Mouse (Mus musculus): ENCODE data around the gene Foxn3. TPM values are rescaled to one million over a fixed set of nuclear protein-coding genes. Genes with fewer than 3 reads are reported as not detected.
A peak's percentile ranks its signal among the peaks of the same experiment; 100 is the strongest.

Foxn3 gene
- polyA plus RNA-seq, 1 experiment from 2014 or later = 41.9 TPM

- no peak overlapping the region for H3K27ac ChIP-seq (ENCODE audit: low read depth, low read length)
- ATAC-seq = no peak
- no peak overlapping the region for H3K4me3 ChIP-seq (ENCODE audit: low read depth, low read length)
- no peaks in the 10 kb centered on the region for H3K27me3 ChIP-seq (replicated peaks; ENCODE audit: control insufficient read depth, insufficient read depth, low read length)
- H3K9me3 ChIP-seq (ENCODE audit: control insufficient read depth) = no peaks in the 10 kb centered on the region
- H3K4me2 ChIP-seq (replicated peaks; ENCODE audit: low read depth) = no peak overlapping the region
- whole genome bisulfite sequencing = 84% methylated on average over 4 of the region's 4 CpGs
- no peak for TF ChIP-seq CTCF (IDR thresholded peaks at IDR 0.05; ENCODE audit: low read depth)
- H3K4me1 ChIP-seq (replicated peaks; ENCODE audit: control insufficient read depth, insufficient read depth, low read length) = no peaks in the 10 kb centered on the region
- no peak overlapping the region for H3K9ac ChIP-seq (ENCODE audit: low read depth, low read length)
- peaks cover 29% of the 10 kb centered on the region for H3K36me3 ChIP-seq (ENCODE audit: control insufficient read depth, insufficient read depth)
Measured at GRCm38 (mm10) chr12:99385073-99385472, 178.3 kb downstream of the Foxn3 start.

GRCm38 (mm10) chr12:99381317-99381716 is 182.1 kb downstream of the Foxn3 start:
- TF ChIP-seq CTCF (IDR thresholded peaks at IDR 0.05; ENCODE audit: low read depth) = no peak
- ATAC-seq = no peak
- whole genome bisulfite sequencing = 86% methylated on average over 9 of the region's 9 CpGs

GRCm38 (mm10) chr12:99380855-99381262 is 182.5 kb downstream of the Foxn3 start:
- no peak overlapping the region for H3K4me2 ChIP-seq (replicated peaks; ENCODE audit: low read depth)
- H3K27me3 ChIP-seq (replicated peaks; ENCODE audit: control insufficient read depth, insufficient read depth, low read length) = no peaks in the 10 kb centered on the region
- H3K9me3 ChIP-seq (ENCODE audit: control insufficient read depth) = no peaks in the 10 kb centered on the region
- H3K27ac ChIP-seq (ENCODE audit: low read depth, low read length) = no peak overlapping the region
- no peak for ATAC-seq
- H3K4me3 ChIP-seq (ENCODE audit: low read depth, low read length) = no peak overlapping the region
- no peak for TF ChIP-seq CTCF (IDR thresholded peaks at IDR 0.05; ENCODE audit: low read depth)
- H3K9ac ChIP-seq (ENCODE audit: low read depth, low read length) = no peak overlapping the region
- WGBS = 57% methylated on average over 4 of the region's 4 CpGs
- H3K4me1 ChIP-seq (replicated peaks; ENCODE audit: control insufficient read depth, insufficient read depth, low read length) = no peaks in the 10 kb centered on the region
- H3K36me3 ChIP-seq (ENCODE audit: control insufficient read depth, insufficient read depth) = peaks cover 16% of the 10 kb centered on the region

More at GRCm38 (mm10) chr12:99381317-99381716, 182.1 kb downstream of the Foxn3 start:
- H3K4me1 ChIP-seq (replicated peaks; ENCODE audit: control insufficient read depth, insufficient read depth, low read length) = no peaks in the 10 kb centered on the region
- H3K9ac ChIP-seq (ENCODE audit: low read depth, low read length) = no peak overlapping the region
- H3K27ac ChIP-seq (ENCODE audit: low read depth, low read length) = no peak overlapping the region
- no peak overlapping the region for H3K4me3 ChIP-seq (ENCODE audit: low read depth, low read length)
- H3K36me3 ChIP-seq (ENCODE audit: control insufficient read depth, insufficient read depth) = peaks cover 16% of the 10 kb centered on the region
- H3K27me3 ChIP-seq (replicated peaks; ENCODE audit: control insufficient read depth, insufficient read depth, low read length) = no peaks in the 10 kb centered on the region
- H3K4me2 ChIP-seq (replicated peaks; ENCODE audit: low read depth) = no peak overlapping the region
- H3K9me3 ChIP-seq (ENCODE audit: control insufficient read depth) = no peaks in the 10 kb centered on the region

- no peak overlapping the region for H3K27ac ChIP-seq (ENCODE audit: low read depth, low read length)
- TF ChIP-seq CTCF (IDR thresholded peaks at IDR 0.05; ENCODE audit: low read depth) = no peak
- 81% methylated on average over 6 of the region's 6 CpGs for WGBS
- no peak overlapping the region for H3K4me2 ChIP-seq (replicated peaks; ENCODE audit: low read depth)
- no peaks in the 10 kb centered on the region for H3K9me3 ChIP-seq (ENCODE audit: control insufficient read depth)
- H3K27me3 ChIP-seq (replicated peaks; ENCODE audit: control insufficient read depth, insufficient read depth, low read length) = no peaks in the 10 kb centered on the region
- no peak overlapping the region for H3K4me3 ChIP-seq (ENCODE audit: low read depth, low read length)
- no peak overlapping the region for H3K9ac ChIP-seq (ENCODE audit: low read depth, low read length)
- ATAC-seq = no peak
- peaks cover 16% of the 10 kb centered on the region for H3K36me3 ChIP-seq (ENCODE audit: control insufficient read depth, insufficient read depth)
- no peaks in the 10 kb centered on the region for H3K4me1 ChIP-seq (replicated peaks; ENCODE audit: control insufficient read depth, insufficient read depth, low read length)
Measured at GRCm38 (mm10) chr12:99380124-99380523, 183.3 kb downstream of the Foxn3 start.

- WGBS = 61% methylated on average over 8 of the region's 8 CpGs
- ATAC-seq = no peak
Measured at GRCm38 (mm10) chr12:99378284-99378683, 185.1 kb downstream of the Foxn3 start.

GRCm38 (mm10) chr12:99377705-99378104 is 185.7 kb downstream of the Foxn3 start:
- no peak for ATAC-seq

More at GRCm38 (mm10) chr12:99378284-99378683, 185.1 kb downstream of the Foxn3 start:
- Histone ChIP-seq H3K9ac (ENCODE audit: low read depth, low read length) (no peak overlapping the region), H3K4me2 (replicated peaks; ENCODE audit: low read depth) (no peak overlapping the region), H3K9me3 (ENCODE audit: control insufficient read depth) (no peaks in the 10 kb centered on the region), H3K4me1 (replicated peaks; ENCODE audit: control insufficient read depth, insufficient read depth, low read length) (no peaks in the 10 kb centered on the region), H3K27me3 (replicated peaks; ENCODE audit: control insufficient read depth, insufficient read depth, low read length) (no peaks in the 10 kb centered on the region), H3K4me3 (ENCODE audit: low read depth, low read length) (no peak overlapping the region), H3K27ac (ENCODE audit: low read depth, low read length) (no peak overlapping the region; the same call in 1 of the 2 replicates), H3K36me3 (ENCODE audit: control insufficient read depth, insufficient read depth) (peaks cover 16% of the 10 kb centered on the region)
- TF ChIP-seq CTCF (IDR thresholded peaks at IDR 0.05; ENCODE audit: low read depth) = no peak

GRCm38 (mm10) chr12:99377069-99377468 is 186.3 kb downstream of the Foxn3 start:
- no peak for TF ChIP-seq CTCF (IDR thresholded peaks at IDR 0.05; ENCODE audit: low read depth)
- WGBS = 33% methylated on average over 10 of the region's 10 CpGs
- Histone ChIP-seq H3K27me3 (replicated peaks; ENCODE audit: control insufficient read depth, insufficient read depth, low read length) (no peaks in the 10 kb centered on the region), H3K36me3 (ENCODE audit: control insufficient read depth, insufficient read depth) (peaks cover 11% of the 10 kb centered on the region), H3K9me3 (ENCODE audit: control insufficient read depth) (no peaks in the 10 kb centered on the region), H3K9ac (ENCODE audit: low read depth, low read length) (no peak overlapping the region), H3K4me1 (replicated peaks; ENCODE audit: control insufficient read depth, insufficient read depth, low read length) (no peaks in the 10 kb centered on the region), H3K27ac (ENCODE audit: low read depth, low read length) (peak overlapping the region; percentile 50), H3K4me3 (ENCODE audit: low read depth, low read length) (no peak overlapping the region), H3K4me2 (replicated peaks; ENCODE audit: low read depth) (no peak overlapping the region)
- peak; percentile 72 for ATAC-seq

More at GRCm38 (mm10) chr12:99377705-99378104, 185.7 kb downstream of the Foxn3 start:
- Histone ChIP-seq H3K9ac (ENCODE audit: low read depth, low read length) (no peak overlapping the region), H3K36me3 (ENCODE audit: control insufficient read depth, insufficient read depth) (peaks cover 14% of the 10 kb centered on the region), H3K4me3 (ENCODE audit: low read depth, low read length) (no peak overlapping the region), H3K4me1 (replicated peaks; ENCODE audit: control insufficient read depth, insufficient read depth, low read length) (no peaks in the 10 kb centered on the region), H3K4me2 (replicated peaks; ENCODE audit: low read depth) (no peak overlapping the region), H3K27me3 (replicated peaks; ENCODE audit: control insufficient read depth, insufficient read depth, low read length) (no peaks in the 10 kb centered on the region), H3K9me3 (ENCODE audit: control insufficient read depth) (no peaks in the 10 kb centered on the region), H3K27ac (ENCODE audit: low read depth, low read length) (0 out of 2 replicates have a peak overlapping the region, but pooled peaks have one; percentile 50)
- TF ChIP-seq CTCF (IDR thresholded peaks at IDR 0.05; ENCODE audit: low read depth) = no peak
- 56% methylated on average over 3 of the region's 3 CpGs for WGBS

Data from intestine, postnatal 0 days (tissue).